Comparison of ENCODE assay signal across 31 mouse cellular contexts in the genomic region with DNA sequence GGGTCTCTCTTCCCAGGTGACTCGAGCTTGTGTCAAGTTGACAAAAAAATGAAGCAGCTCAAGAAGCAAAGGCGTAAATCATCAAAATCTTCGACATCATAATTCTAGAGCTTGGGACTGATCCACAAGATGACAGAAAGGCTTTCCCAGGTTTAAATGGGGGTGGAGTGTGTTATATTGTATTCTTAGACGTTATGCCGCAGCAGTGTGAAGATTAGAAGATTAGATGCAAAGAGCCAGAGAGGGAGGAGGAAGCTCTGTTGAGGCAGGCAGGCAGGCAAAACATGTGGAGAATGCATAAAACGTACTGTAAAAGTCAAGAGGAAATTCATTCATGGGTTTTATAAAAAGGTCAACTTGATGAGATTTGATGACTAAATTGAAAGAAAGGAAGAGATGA.
"Had no signal": no experiment of that assay in that cellular context is flagged by ENCODE, and none has a peak within 500 bp of the region (broad histone marks: within the 10 kb centered on the region; RNA-seq: fewer than 3 reads in every experiment).

No protein-coding gene starts in this region.

- H3K36me3 ChIP-seq: limb, embryonic 10.5 days; limb, embryonic 12.5 days; limb, embryonic 13.5 days; limb, embryonic 15.5 days; liver, embryonic 12.5 days; liver, embryonic 13.5 days; liver, embryonic 15.5 days; lung, embryonic 15.5 days; midbrain, embryonic 10.5 days; midbrain, embryonic 12.5 days; midbrain, embryonic 13.5 days; neural tube, embryonic 12.5 days had no signal

- H3K9ac ChIP-seq: limb, embryonic 12.5 days; limb, embryonic 13.5 days; limb, embryonic 15.5 days; liver, embryonic 12.5 days; liver, embryonic 13.5 days; liver, embryonic 14.5 days; liver, embryonic 15.5 days; liver, postnatal 0 days; lung, embryonic 14.5 days; lung, embryonic 15.5 days; midbrain, embryonic 12.5 days; midbrain, embryonic 13.5 days; neural tube, embryonic 12.5 days had no signal

- ATAC-seq: liver, embryonic 12.5 days; liver, postnatal 0 days; lung, postnatal 0 days; midbrain, embryonic 13.5 days; midbrain, embryonic 16.5 days had no signal

- DNase-seq: left cerebral cortex, postnatal 4 days; liver; liver, embryonic 13.5 days; liver, postnatal 0 days; lung, adult 18-20 months; lung, adult 2 months; lung, embryonic 14.5 days; lung, postnatal 10 days; lung, postnatal 14 days; lung, postnatal 36 days; lung, postnatal 4 days; midbrain, embryonic 14.5 days had no signal

- H3K4me3 ChIP-seq: left cerebral cortex, adult 2 months; limb, embryonic 10.5 days; limb, embryonic 12.5 days; limb, embryonic 13.5 days; limb, embryonic 15.5 days; liver, embryonic 12.5 days; liver, embryonic 13.5 days; liver, embryonic 15.5 days; lung, embryonic 15.5 days; megakaryocyte, embryonic 14.5 days; midbrain, embryonic 10.5 days; midbrain, embryonic 12.5 days; midbrain, embryonic 13.5 days; myocyte; neural tube, embryonic 12.5 days had no signal

- H3K27ac ChIP-seq: limb, embryonic 10.5 days; limb, embryonic 12.5 days; limb, embryonic 13.5 days; limb, embryonic 15.5 days; liver, embryonic 12.5 days; liver, embryonic 13.5 days; liver, embryonic 14.5 days; liver, embryonic 15.5 days; lung, embryonic 15.5 days; macrophage; midbrain, embryonic 10.5 days; midbrain, embryonic 12.5 days; midbrain, embryonic 13.5 days; neural tube, embryonic 12.5 days had no signal

- H3K27me3 ChIP-seq: limb, embryonic 12.5 days; limb, embryonic 13.5 days; limb, embryonic 15.5 days; liver, embryonic 12.5 days; liver, embryonic 13.5 days; liver, embryonic 15.5 days; lung, embryonic 15.5 days; megakaryocyte, embryonic 14.5 days; midbrain, embryonic 12.5 days; midbrain, embryonic 13.5 days; neural tube, embryonic 12.5 days had no signal

- H3K4me2 ChIP-seq: limb, embryonic 12.5 days; limb, embryonic 13.5 days; limb, embryonic 15.5 days; liver, embryonic 11.5 days; liver, embryonic 12.5 days; liver, embryonic 13.5 days; liver, embryonic 15.5 days; lung, embryonic 14.5 days; lung, embryonic 15.5 days; midbrain, embryonic 12.5 days; midbrain, embryonic 13.5 days; neural tube, embryonic 12.5 days had no signal

- H3K9me3 ChIP-seq: limb, embryonic 10.5 days; limb, embryonic 12.5 days; limb, embryonic 13.5 days; limb, embryonic 15.5 days; liver, embryonic 13.5 days; liver, embryonic 15.5 days; lung, embryonic 15.5 days; midbrain, embryonic 10.5 days; midbrain, embryonic 12.5 days; midbrain, embryonic 13.5 days; neural tube, embryonic 12.5 days had no signal

- H3K4me1 ChIP-seq: limb, embryonic 10.5 days; limb, embryonic 12.5 days; limb, embryonic 15.5 days; liver, embryonic 12.5 days; liver, embryonic 13.5 days; liver, embryonic 15.5 days; lung, embryonic 15.5 days; megakaryocyte, embryonic 14.5 days; midbrain, embryonic 12.5 days; midbrain, embryonic 13.5 days; neural tube, embryonic 12.5 days had no signal
